In genomic region chr11:26170572-26170971, GRCm38 (mm10) we compare ENCODE assay signal across 35 mouse cellular contexts. TPM values are rescaled to one million over a fixed set of nuclear protein-coding genes. Genes with fewer than 3 reads are reported as not detected.
"Had no signal": no experiment of that assay in that cellular context is flagged by ENCODE, and none has a peak within 500 bp of the region (broad histone marks: within the 10 kb centered on the region; RNA-seq: fewer than 3 reads in every experiment).

No protein-coding gene starts in this region.

- ATAC-seq: hindbrain, embryonic 16.5 days; hindbrain, postnatal 0 days; inflammation-experienced regulatory T-cells, adult 6 months; intestine, embryonic 15.5 days; intestine, embryonic 16.5 days; intestine, postnatal 0 days had no signal

- DNase-seq: heart, postnatal 10 days; heart, postnatal 14 days; heart, postnatal 36 days; heart, postnatal 4 days; kidney, adult 11 months; kidney, adult 18-20 months; kidney, adult 2 months; kidney, adult 8-10 months; kidney, adult 9 months; kidney, postnatal 10 days; kidney, postnatal 25 days; kidney, postnatal 36 days; kidney, postnatal 4 days; layer of hippocampus, adult 9-11 months; layer of hippocampus, postnatal 36 days had no signal

- H3K36me3 ChIP-seq: heart, embryonic 12.5 days; heart, embryonic 13.5 days; heart, embryonic 15.5 days; hindbrain, embryonic 10.5 days; hindbrain, embryonic 12.5 days; hindbrain, embryonic 13.5 days; hindbrain, embryonic 15.5 days; intestine, embryonic 15.5 days; kidney, embryonic 15.5 days had no signal

- H3K9ac ChIP-seq: heart, embryonic 12.5 days; heart, embryonic 13.5 days; heart, embryonic 15.5 days; hindbrain, embryonic 12.5 days; hindbrain, embryonic 13.5 days; hindbrain, embryonic 14.5 days; hindbrain, embryonic 15.5 days; intestine, embryonic 15.5 days; kidney, embryonic 15.5 days had no signal

- H3K4me1 ChIP-seq: heart, embryonic 12.5 days; heart, embryonic 13.5 days; heart, embryonic 15.5 days; hindbrain, embryonic 10.5 days; hindbrain, embryonic 12.5 days; hindbrain, embryonic 13.5 days; hindbrain, embryonic 15.5 days; intestine, embryonic 15.5 days; kidney, embryonic 15.5 days had no signal

- H3K27ac ChIP-seq: heart, embryonic 13.5 days; heart, embryonic 15.5 days; hindbrain, embryonic 10.5 days; hindbrain, embryonic 12.5 days; hindbrain, embryonic 13.5 days; hindbrain, embryonic 14.5 days; hindbrain, embryonic 15.5 days; hindbrain, postnatal 0 days; intestine, embryonic 15.5 days; kidney, embryonic 15.5 days; kidney, postnatal 0 days; layer of hippocampus, adult 2 months; left cerebral cortex, adult 2 months had no signal

- H3K4me3 ChIP-seq: heart, embryonic 12.5 days; heart, embryonic 13.5 days; heart, embryonic 15.5 days; hindbrain, embryonic 10.5 days; hindbrain, embryonic 12.5 days; hindbrain, embryonic 13.5 days; hindbrain, embryonic 15.5 days; intestine, embryonic 15.5 days; kidney, embryonic 15.5 days; layer of hippocampus, adult 2 months; left cerebral cortex, adult 2 months had no signal

- H3K9me3 ChIP-seq: heart, embryonic 12.5 days; heart, embryonic 13.5 days; heart, embryonic 15.5 days; hindbrain, embryonic 10.5 days; hindbrain, embryonic 12.5 days; hindbrain, embryonic 13.5 days; hindbrain, embryonic 15.5 days; intestine, embryonic 15.5 days; kidney, embryonic 15.5 days had no signal

RNA-seq across cellular contexts. Expression of gene 5730522E02Rik, which starts 40.0 kb away (rescaled TPM):
- total RNA-seq: heart, postnatal 25 days; heart, postnatal 36 days; hematopoietic stem cell, adult 5-6 weeks had no signal
